Mouse (Mus musculus) MEL (cell line): Measurements from ENCODE around the gene Tcf7l2.

Experiments
- CHD2 ChIP-seq: IDR thresholded peaks from 2 replicates; pipeline ENCODE4 v1.6.1; 2011; ENCODE audit warnings: low read length, improper control_type of control experiment
- CTCF ChIP-seq, 3 experiments: IDR thresholded peaks in 2 of 3; conservative IDR thresholded peaks in 1 of 3; 2 replicates each; pipeline ENCODE4 v1.5.1; 2011 to 2012; ENCODE audit warnings: low read length in 3 of 3, low read depth in 2 of 3, mild to moderate bottlenecking in 2 of 3, improper control_type of control experiment in 1 of 3, inconsistent platforms in 1 of 3, mixed read lengths in 1 of 3, moderate library complexity in 1 of 3; ENCODE audit not compliant: control insufficient read depth in 1 of 3, insufficient read depth in 1 of 3, poor library complexity in 1 of 3, severe bottlenecking in 1 of 3
- E2F4 ChIP-seq: IDR thresholded peaks from 2 replicates; pipeline ENCODE4 v1.6.1; 2011; ENCODE audit warnings: low read depth, low read length, improper control_type of control experiment, borderline replicate concordance
- EP300 ChIP-seq, 2 experiments: IDR thresholded peaks; 2 replicates each; pipeline ENCODE4 v1.6.1; 2011; ENCODE audit warnings: improper control_type of control experiment in 2 of 2, low read length in 2 of 2, low read depth in 1 of 2, mild to moderate bottlenecking in 1 of 2
- HCFC1 ChIP-seq: IDR thresholded peaks from 2 replicates; pipeline ENCODE4 v1.6.1; 2012; ENCODE audit warnings: low read depth, mild to moderate bottlenecking, inconsistent platforms, low read length, improper control_type of control experiment, moderate library complexity
- MAX ChIP-seq: IDR thresholded peaks from 2 replicates; pipeline ENCODE4 v1.6.1; 2011; ENCODE audit warnings: low read length, improper control_type of control experiment
- MYC ChIP-seq: IDR thresholded peaks from 2 replicates; pipeline ENCODE4 v1.6.1; 2011; ENCODE audit warnings: low read depth, mild to moderate bottlenecking, low read length, improper control_type of control experiment, moderate library complexity
- POLR2A ChIP-seq, 2 experiments: IDR thresholded peaks; 2 replicates each; pipeline ENCODE4 v1.6.1; 2011 to 2012; ENCODE audit warnings: low read length in 2 of 2, mild to moderate bottlenecking in 2 of 2, control low read depth in 1 of 2, improper control_type of control experiment in 1 of 2, low read depth in 1 of 2, moderate library complexity in 1 of 2; ENCODE audit not compliant: control insufficient read depth in 1 of 2, insufficient read depth in 1 of 2, poor library complexity in 1 of 2
- RAD21 ChIP-seq: IDR thresholded peaks from 2 replicates; pipeline ENCODE4 v1.6.1; 2011; ENCODE audit warnings: mild to moderate bottlenecking, low read depth, low read length, improper control_type of control experiment
- TCF12 ChIP-seq: IDR thresholded peaks from 2 replicates; pipeline ENCODE4 v1.6.1; 2014; ENCODE audit warnings: low read depth, mild to moderate bottlenecking, inconsistent platforms, low read length, improper control_type of control experiment, moderate library complexity
- USF1 ChIP-seq: IDR thresholded peaks from 2 replicates; pipeline ENCODE4 v1.6.1; 2014; ENCODE audit warnings: low read depth, mild to moderate bottlenecking, inconsistent platforms, low read length, improper control_type of control experiment, moderate library complexity
- ZMIZ1 ChIP-seq: IDR thresholded peaks from 2 replicates; pipeline ENCODE4 v1.6.1; 2012; ENCODE audit warnings: low read depth, mild to moderate bottlenecking, inconsistent platforms, low read length, improper control_type of control experiment, moderate library complexity

GRCm38 (mm10) chr19:55741439-55741928 lies at the start of gene Tcf7l2:
- TF ChIP-seq CTCF (IDR thresholded peaks at IDR 0.05 in 2 of 3, conservative IDR thresholded peaks at IDR 0.05 in 1 of 3; ENCODE audit: control insufficient read depth in 1 of 3, insufficient read depth in 1 of 3, low read depth in 2 of 3, low read length in 3 of 3, poor library complexity in 1 of 3, severe bottlenecking in 1 of 3) (no peak), MAX (no peak), EP300 (IDR thresholded peaks at IDR 0.05; ENCODE audit: low read depth in 1 of 2, low read length in 2 of 2) (no peak), RAD21 (no peak), E2F4 (no peak), POLR2A (IDR thresholded peaks at IDR 0.05; ENCODE audit: control insufficient read depth in 1 of 2, insufficient read depth in 1 of 2, low read depth in 1 of 2, low read length in 2 of 2, poor library complexity in 1 of 2) (no peak), CHD2 (no peak), TCF12 (no peak), HCFC1 (no peak), MYC (no peak), ZMIZ1 (no peak), USF1 (no peak)
